Mouse (Mus musculus) forebrain, postnatal 0 days (tissue): ENCODE results near the gene Cyp2d22. TPM values are rescaled to one million over a fixed set of nuclear protein-coding genes. Genes with fewer than 3 reads are reported as not detected.
"Not testable (repeated sequence)": the region's sequence is repeated elsewhere in the genome, so short reads cannot be mapped to it uniquely, and the experiment has no call there.

ENCODE experiments used
- ATAC-seq: fragments of 200-750 bp; cut with Nextera tagmentation; 2 replicates; pipeline ENCODE4 v1.8.0; 2017; ENCODE audit warnings: mild to moderate bottlenecking, moderate library complexity
- DNase-seq: peaks from one replicate; pipeline ENCODE4 v3.0.0-alpha.2; 2015
- H3K27ac ChIP-seq: fragments of 300-500 bp; sonication (generic); 2 replicates; pipeline ENCODE4 v1.5.1; 2014; ENCODE audit warnings: low read depth, mild to moderate bottlenecking, antibody characterized with exemption, low read length, moderate library complexity, mixed read lengths
- H3K27me3 ChIP-seq: fragments of 300-500 bp; sonication (generic); 2 replicates; pipeline ENCODE4 v1.6.1; 2014; ENCODE audit warnings: mild to moderate bottlenecking, low read length, mixed read lengths; ENCODE audit not compliant: insufficient read depth
- H3K36me3 ChIP-seq: fragments of 300-500 bp; sonication (generic); 2 replicates; pipeline ENCODE4 v1.6.1; 2014; ENCODE audit warnings: mild to moderate bottlenecking, moderate library complexity; ENCODE audit not compliant: insufficient read depth
- H3K4me1 ChIP-seq: fragments of 300-500 bp; sonication (generic); 2 replicates; pipeline ENCODE4 v1.6.1; 2014; ENCODE audit warnings: antibody characterized with exemption; ENCODE audit not compliant: insufficient read depth
- H3K4me2 ChIP-seq: fragments of 300-500 bp; sonication (generic); 2 replicates; pipeline ENCODE4 v1.6.1; 2014; ENCODE audit warnings: low read depth, mild to moderate bottlenecking, moderate library complexity
- H3K4me3 ChIP-seq: fragments of 300-500 bp; sonication (generic); 2 replicates; pipeline ENCODE4 v1.5.1; 2014; ENCODE audit warnings: low read depth, low read length, mixed read lengths
- H3K9ac ChIP-seq: fragments of 300-500 bp; sonication (generic); 2 replicates; pipeline ENCODE4 v1.6.1; 2014; ENCODE audit warnings: mild to moderate bottlenecking
- H3K9me3 ChIP-seq: fragments of 300-500 bp; sonication (generic); 2 replicates; pipeline ENCODE4 v1.6.1; 2016; ENCODE audit warnings: low read length
- CTCF ChIP-seq: sonication (generic); IDR thresholded peaks from 2 replicates; pipeline ENCODE4 v1.5.1; 2016; ENCODE audit warnings: antibody characterized with exemption, control low read depth, low read depth
- WGBS: fragments of 180-500 bp; shearing (Covaris S2); extraction: QIAGEN DNeasy Blood & Tissue Kit; methylation state at CpG from one replicate; pipeline ENCODE4 v1.1.7; 2014; 5-methylcytosine and 5-hydroxymethylcytosine counted together
- polyA plus RNA-seq: library from polyadenylated mRNA; unstranded; fragments of >200 nt; fragmentation: Nextera tagmentation; extraction: Ambion mirVana; gene quantifications from 2 replicates; pipeline ENCODE4 v1.2.1, GENCODE M21; 2015
- total RNA-seq: library from RNA; depleted of rRNA; stranded (reverse); fragments of >200 nt; gene quantifications from 2 replicates; pipeline ENCODE4 v1.2.3, GENCODE M21; 2014

Gene Cyp2d22
- total and polyA plus RNA-seq, 2 experiments from 2014 or later, result 1.9 to 3.1 TPM

GRCm38 (mm10) chr15:82375855-82376254 lies 4.2 kb downstream of the Cyp2d22 start:
- no peak overlapping the region for H3K4me3 ChIP-seq
- DNase-seq (no peak), ATAC-seq (no peak)
- no peaks in the 10 kb centered on the region for H3K9me3 ChIP-seq
- WGBS, result 86% methylated on average over 9 of the region's 9 CpGs
- no peak for TF ChIP-seq CTCF
- H3K27ac ChIP-seq, result peak overlapping the region; percentile 74; the same call in 1 of the 2 replicates
- no peak overlapping the region for H3K9ac ChIP-seq
- H3K4me1 ChIP-seq, result peaks cover 9% of the 10 kb centered on the region; the same call in 1 of the 2 replicates
- no peaks in the 10 kb centered on the region for H3K27me3 ChIP-seq
- H3K36me3 ChIP-seq, result no peaks in the 10 kb centered on the region
- H3K4me2 ChIP-seq, result no peak overlapping the region

- Histone ChIP-seq H3K4me2 (no peak overlapping the region), H3K9ac (no peak overlapping the region), H3K27ac (no peak overlapping the region), H3K4me3 (no peak overlapping the region), H3K27me3 (no peaks in the 10 kb centered on the region), H3K36me3 (no peaks in the 10 kb centered on the region), H3K4me1 (peaks cover 9% of the 10 kb centered on the region; the same call in 1 of the 2 replicates), H3K9me3 (no peaks in the 10 kb centered on the region)
- no peak for DNase-seq
- no peak for TF ChIP-seq CTCF
- whole genome bisulfite sequencing, result 77% methylated on average over 5 of the region's 5 CpGs
- ATAC-seq, result no peak
These were observed 5.6 kb downstream of the Cyp2d22 start for GRCm38 (mm10) chr15:82374437-82374836.

GRCm38 (mm10) chr15:82372991-82373390 lies 7.1 kb downstream of the Cyp2d22 start:
- H3K9ac ChIP-seq, result no peak overlapping the region

GRCm38 (mm10) chr15:82372446-82372845 lies 7.6 kb downstream of the Cyp2d22 start:
- Histone ChIP-seq H3K4me1 (peaks cover 9% of the 10 kb centered on the region; the same call in 1 of the 2 replicates), H3K27ac (no peak overlapping the region), H3K9ac (no peak overlapping the region), H3K9me3 (no peaks in the 10 kb centered on the region), H3K4me3 (no peak overlapping the region), H3K4me2 (no peak overlapping the region), H3K27me3 (no peaks in the 10 kb centered on the region), H3K36me3 (no peaks in the 10 kb centered on the region)
- TF ChIP-seq CTCF, result no peak
- no peak for DNase-seq
- ATAC-seq, result no peak
- WGBS, result 90% methylated on average over 6 of the region's 6 CpGs

More at GRCm38 (mm10) chr15:82372991-82373390, 7.1 kb downstream of the Cyp2d22 start:
- 89% methylated on average over 5 of the region's 5 CpGs for WGBS
- no peak for ATAC-seq
- Histone ChIP-seq H3K4me1 (peaks cover 9% of the 10 kb centered on the region; the same call in 1 of the 2 replicates), H3K9me3 (no peaks in the 10 kb centered on the region), H3K4me3 (no peak overlapping the region), H3K27ac (no peak overlapping the region), H3K4me2 (no peak overlapping the region), H3K27me3 (no peaks in the 10 kb centered on the region), H3K36me3 (no peaks in the 10 kb centered on the region)
- DNase-seq, result no peak
- no peak for TF ChIP-seq CTCF

- no peak overlapping the region for H3K4me2 ChIP-seq
- H3K4me3 ChIP-seq, result no peak overlapping the region
- no peak overlapping the region for H3K9ac ChIP-seq
- ATAC-seq (no peak), DNase-seq (no peak)
- H3K4me1 ChIP-seq, result no peaks in the 10 kb centered on the region
- H3K27me3 ChIP-seq, result no peaks in the 10 kb centered on the region
- H3K36me3 ChIP-seq, result no peaks in the 10 kb centered on the region
- H3K27ac ChIP-seq, result no peak overlapping the region
- no peaks in the 10 kb centered on the region for H3K9me3 ChIP-seq
- 86% methylated on average over 1 of the region's 1 CpGs for WGBS
- TF ChIP-seq CTCF, result no peak
These were observed 11.2 kb downstream of the Cyp2d22 start for GRCm38 (mm10) chr15:82368851-82369250.

GRCm38 (mm10) chr15:82368146-82368545 lies 11.9 kb downstream of the Cyp2d22 start:
- WGBS, result 94% methylated on average over 4 of the region's 4 CpGs
- H3K36me3 ChIP-seq, result no peaks in the 10 kb centered on the region
- no peak for ATAC-seq

GRCm38 (mm10) chr15:82364561-82364960 lies 15.5 kb downstream of the Cyp2d22 start:
- not testable (repeated sequence) for H3K27me3 ChIP-seq, H3K4me1 ChIP-seq, H3K36me3 ChIP-seq, H3K4me3 ChIP-seq, DNase-seq, H3K4me2 ChIP-seq, H3K9me3 ChIP-seq, H3K27ac ChIP-seq, H3K9ac ChIP-seq, ATAC-seq
- 10% methylated on average over 6 of the region's 9 CpGs for WGBS

More at GRCm38 (mm10) chr15:82368146-82368545, 11.9 kb downstream of the Cyp2d22 start:
- Histone ChIP-seq H3K4me2 (no peak overlapping the region), H3K9ac (no peak overlapping the region), H3K4me3 (no peak overlapping the region), H3K9me3 (no peaks in the 10 kb centered on the region), H3K27me3 (no peaks in the 10 kb centered on the region), H3K27ac (no peak overlapping the region), H3K4me1 (no peaks in the 10 kb centered on the region)
- TF ChIP-seq CTCF, result no peak
- no peak for DNase-seq

GRCm38 (mm10) chr15:82363801-82364200 lies 16.3 kb downstream of the Cyp2d22 start:
- H3K9ac ChIP-seq, H3K36me3 ChIP-seq, H3K4me3 ChIP-seq, H3K27ac ChIP-seq, H3K4me1 ChIP-seq, H3K27me3 ChIP-seq, DNase-seq, H3K9me3 ChIP-seq, ATAC-seq, H3K4me2 ChIP-seq: not testable (repeated sequence)
- 79% methylated on average over 7 of the region's 12 CpGs for WGBS
